Mouse (Mus musculus) midbrain, embryonic 15.5 days (tissue): ENCODE measurements around the gene Vsig10l. TPM values are rescaled to one million over a fixed set of nuclear protein-coding genes. Genes with fewer than 3 reads are reported as not detected.

Source experiments
- ATAC-seq: fragments of 200-750 bp; cut with Nextera tagmentation; replicated peaks from 2 replicates; pipeline ENCODE4 v1.8.0; 2017; ENCODE audit warnings: moderate TSS enrichment
- H3K27ac ChIP-seq: fragments of 300-500 bp; sonication (generic); 2 replicates; pipeline ENCODE4 v1.5.1; 2015; ENCODE audit warnings: mild to moderate bottlenecking, inconsistent platforms
- H3K27me3 ChIP-seq: fragments of 300-500 bp; sonication (generic); replicated peaks from 2 replicates; pipeline ENCODE4 v1.6.1; 2015; ENCODE audit warnings: inconsistent platforms
- H3K36me3 ChIP-seq: fragments of 300-500 bp; sonication (generic); replicated peaks from 2 replicates; pipeline ENCODE4 v1.6.1; 2015; ENCODE audit warnings: inconsistent platforms
- H3K4me1 ChIP-seq: fragments of 300-500 bp; sonication (generic); 2 replicates; pipeline ENCODE4 v1.6.1; 2015; ENCODE audit warnings: inconsistent platforms
- H3K4me2 ChIP-seq: fragments of 300-500 bp; sonication (generic); 2 replicates; pipeline ENCODE4 v1.6.1; 2015; ENCODE audit warnings: inconsistent platforms, mild to moderate bottlenecking, moderate library complexity
- H3K4me3 ChIP-seq: fragments of 300-500 bp; sonication (generic); 2 replicates; pipeline ENCODE4 v1.5.1; 2015; ENCODE audit warnings: mild to moderate bottlenecking, inconsistent platforms
- H3K9ac ChIP-seq: fragments of 300-500 bp; sonication (generic); 2 replicates; pipeline ENCODE4 v1.6.1; 2015; ENCODE audit warnings: mild to moderate bottlenecking, inconsistent platforms
- H3K9me3 ChIP-seq: fragments of 300-500 bp; sonication (generic); 2 replicates; pipeline ENCODE4 v1.6.1; 2016; ENCODE audit warnings: inconsistent platforms
- WGBS: fragments of 180-500 bp; shearing (Covaris S2); methylation state at CpG from one replicate; pipeline ENCODE4 v1.1.7; 2015; ENCODE audit warnings: mixed read lengths; 5-methylcytosine and 5-hydroxymethylcytosine counted together
- microRNA-seq: library from miRNA; unstranded; fragments of <30 nt; microRNA quantifications from one replicate; pipeline ENCODE4, GENCODE M21; 2016
- polyA plus RNA-seq: library from polyadenylated mRNA; unstranded; fragments of >200 nt; fragmentation: Nextera tagmentation; extraction: Ambion mirVana; gene quantifications from 2 replicates; pipeline ENCODE4 v1.2.1, GENCODE M21; 2015

The Vsig10l gene
- polyA plus RNA-seq, 1 experiment from 2014 or later, result 15.6 TPM

GRCm38 (mm10) chr7:43495343-43496021 is 32.5 kb downstream of the Vsig10l start:
- H3K27ac ChIP-seq, result no peak overlapping the region
- ATAC-seq, result peak; percentile 64
- no peaks in the 10 kb centered on the region for H3K36me3 ChIP-seq
- H3K27me3 ChIP-seq, result no peaks in the 10 kb centered on the region
- H3K4me3 ChIP-seq, result no peak overlapping the region
- H3K4me1 ChIP-seq, result peaks cover 4% of the 10 kb centered on the region
- H3K9me3 ChIP-seq, result no peaks in the 10 kb centered on the region
- 13% methylated on average over 21 of the region's 21 CpGs for WGBS
- H3K4me2 ChIP-seq, result 0 out of 2 replicates have a peak overlapping the region, but pooled peaks have one; percentile 13
- H3K9ac ChIP-seq, result no peak overlapping the region

GRCm38 (mm10) chr7:43511707-43512478 is 48.9 kb downstream of the Vsig10l start:
- Histone ChIP-seq H3K4me2 (no peak overlapping the region), H3K4me3 (no peak overlapping the region), H3K4me1 (no peaks in the 10 kb centered on the region), H3K27ac (no peak overlapping the region), H3K27me3 (no peaks in the 10 kb centered on the region), H3K9me3 (no peaks in the 10 kb centered on the region), H3K36me3 (no peaks in the 10 kb centered on the region), H3K9ac (no peak overlapping the region)
- ATAC-seq, result no peak
- 73% methylated on average over 4 of the region's 4 CpGs for WGBS

- 85% methylated on average over 4 of the region's 4 CpGs for WGBS
- H3K27me3 ChIP-seq, result no peaks in the 10 kb centered on the region
These were observed 49.6 kb downstream of the Vsig10l start for GRCm38 (mm10) chr7:43512519-43512918.

GRCm38 (mm10) chr7:43515076-43515475 is 52.1 kb downstream of the Vsig10l start:
- ATAC-seq, result no peak
- Histone ChIP-seq H3K36me3 (no peaks in the 10 kb centered on the region), H3K27ac (no peak overlapping the region), H3K4me2 (no peak overlapping the region), H3K4me3 (no peak overlapping the region), H3K4me1 (no peaks in the 10 kb centered on the region), H3K9me3 (no peaks in the 10 kb centered on the region), H3K27me3 (no peaks in the 10 kb centered on the region), H3K9ac (no peak overlapping the region)
- WGBS, result 81% methylated on average over 5 of the region's 5 CpGs

More at GRCm38 (mm10) chr7:43512519-43512918, 49.6 kb downstream of the Vsig10l start:
- ATAC-seq, result no peak
- Histone ChIP-seq H3K4me3 (no peak overlapping the region), H3K36me3 (no peaks in the 10 kb centered on the region), H3K9me3 (no peaks in the 10 kb centered on the region), H3K4me1 (no peaks in the 10 kb centered on the region), H3K4me2 (no peak overlapping the region), H3K27ac (no peak overlapping the region), H3K9ac (no peak overlapping the region)

GRCm38 (mm10) chr7:43518341-43518740 is 55.4 kb downstream of the Vsig10l start:
- Histone ChIP-seq H3K27me3 (no peaks in the 10 kb centered on the region), H3K9ac (no peak overlapping the region), H3K27ac (no peak overlapping the region), H3K4me2 (no peak overlapping the region), H3K9me3 (no peaks in the 10 kb centered on the region), H3K4me3 (no peak overlapping the region), H3K36me3 (no peaks in the 10 kb centered on the region), H3K4me1 (no peaks in the 10 kb centered on the region)
- ATAC-seq, result no peak
- WGBS, result 85% methylated on average over 15 of the region's 15 CpGs

Small RNA genes within 50 kb of the gene (microRNA-seq; reads per million reads assigned to microRNA genes)
- gene Mir7051, result 1.3 reads per million

Other genes with a start within 250 kb of the Vsig10l start
- 20.1 and 22.7 TPM in 2 replicates for gene Zfp715, start 149.9 kb upstream of the Vsig10l start, polyA plus RNA-seq
- gene Siglecf, start 111.8 kb upstream of the Vsig10l start, polyA plus RNA-seq, result 0.17 and 0.34 TPM in 2 replicates
- 0.05 TPM in 1 of 2 replicates, not detected in the other for gene Siglecg, start 54.9 kb upstream of the Vsig10l start, polyA plus RNA-seq
- not detected in 2 replicates for gene Lim2, start 35.5 kb upstream of the Vsig10l start, polyA plus RNA-seq
- gene Nkg7, start 26.1 kb upstream of the Vsig10l start, polyA plus RNA-seq, result 0.25 TPM in 1 of 2 replicates, not detected in the other
- not detected in 2 replicates for gene Cldnd2, start 22.4 kb upstream of the Vsig10l start, polyA plus RNA-seq
- gene Etfb, start 19.1 kb upstream of the Vsig10l start, polyA plus RNA-seq, result 117 and 130 TPM in 2 replicates
- gene Gm45233, start 19.0 kb upstream of the Vsig10l start, polyA plus RNA-seq, result not detected in 2 replicates
- gene Iglon5, start 26.9 kb downstream of the Vsig10l start, polyA plus RNA-seq, result 9.7 and 10.0 TPM in 2 replicates
- gene 4931406B18Rik, start 42.8 kb downstream of the Vsig10l start, polyA plus RNA-seq, result 0.06 TPM in 1 of 2 replicates, not detected in the other
- gene Cd33, start 81.3 kb downstream of the Vsig10l start, polyA plus RNA-seq, result 0.41 and 0.95 TPM in 2 replicates
- 9.5 and 10.4 TPM in 2 replicates for gene Zfp658, start 99.1 kb downstream of the Vsig10l start, polyA plus RNA-seq
- gene Zfp719, start 116.5 kb downstream of the Vsig10l start, polyA plus RNA-seq, result 14.6 and 15.3 TPM in 2 replicates
- gene Zfp819, start 144.0 kb downstream of the Vsig10l start, polyA plus RNA-seq, result 0.33 and 0.43 TPM in 2 replicates
- gene Ceacam18, start 171.6 kb downstream of the Vsig10l start, polyA plus RNA-seq, result not detected in 2 replicates
- gene Siglece, start 197.0 kb downstream of the Vsig10l start, polyA plus RNA-seq, result 0.47 and 0.53 TPM in 2 replicates
- 27.6 and 33.8 TPM in 2 replicates for gene Ctu1, start 208.9 kb downstream of the Vsig10l start, polyA plus RNA-seq
- not detected in 2 replicates for gene Klk14, start 227.3 kb downstream of the Vsig10l start, polyA plus RNA-seq
- gene Klk13, start 249.4 kb downstream of the Vsig10l start, polyA plus RNA-seq, result 0.13 and 0.21 TPM in 2 replicates